In the genomic region with DNA sequence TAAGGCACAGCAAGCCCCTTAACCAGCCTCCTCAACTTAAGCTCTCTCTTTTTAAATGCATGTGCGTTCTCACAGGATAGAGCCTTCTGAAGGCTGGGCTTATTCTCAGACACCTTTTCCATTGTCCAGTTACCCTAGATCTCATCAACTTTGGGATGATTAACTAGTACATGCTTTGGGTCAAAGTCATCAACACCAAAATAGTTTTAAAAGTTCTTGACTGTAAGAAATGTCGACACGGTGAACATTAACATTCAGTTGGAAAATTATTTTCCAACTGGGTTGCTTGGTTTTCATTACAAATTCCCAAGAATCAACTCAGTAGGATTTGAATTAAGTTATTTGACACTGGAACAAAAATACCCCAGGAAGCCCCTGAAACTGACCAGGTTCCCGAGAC, we compare ENCODE assay signal across 28 mouse cellular contexts.
"Had no signal": no experiment of that assay in that cellular context is flagged by ENCODE, and none has a peak within 500 bp of the region (broad histone marks: within the 10 kb centered on the region; RNA-seq: fewer than 3 reads in every experiment).

No protein-coding gene starts in this region.

- H3K27me3 ChIP-seq: embryonic facial prominence, embryonic 12.5 days; embryonic facial prominence, embryonic 13.5 days; embryonic facial prominence, embryonic 15.5 days; forebrain, embryonic 12.5 days; forebrain, embryonic 13.5 days; forebrain, embryonic 15.5 days had no signal

- ATAC-seq: forebrain, embryonic 13.5 days; forebrain, embryonic 14.5 days; forebrain, embryonic 15.5 days; forebrain, embryonic 16.5 days; forebrain, postnatal 0 days had no signal

- H3K9ac ChIP-seq: embryonic facial prominence, embryonic 12.5 days; embryonic facial prominence, embryonic 13.5 days; embryonic facial prominence, embryonic 15.5 days; forebrain, embryonic 12.5 days; forebrain, embryonic 13.5 days; forebrain, embryonic 15.5 days; forebrain, postnatal 0 days had no signal

- H3K36me3 ChIP-seq: embryonic facial prominence, embryonic 10.5 days; embryonic facial prominence, embryonic 12.5 days; embryonic facial prominence, embryonic 13.5 days; embryonic facial prominence, embryonic 15.5 days; forebrain, embryonic 10.5 days; forebrain, embryonic 12.5 days; forebrain, embryonic 15.5 days had no signal

- H3K4me3 ChIP-seq: embryonic facial prominence, embryonic 10.5 days; embryonic facial prominence, embryonic 12.5 days; embryonic facial prominence, embryonic 13.5 days; embryonic facial prominence, embryonic 15.5 days; erythroblast, embryonic 14.5 days; forebrain, embryonic 10.5 days; forebrain, embryonic 12.5 days; forebrain, embryonic 13.5 days; forebrain, embryonic 15.5 days; gastrocnemius, adult 2 months had no signal

- H3K27ac ChIP-seq: embryonic facial prominence, embryonic 10.5 days; embryonic facial prominence, embryonic 12.5 days; embryonic facial prominence, embryonic 13.5 days; embryonic facial prominence, embryonic 15.5 days; forebrain, embryonic 10.5 days; forebrain, embryonic 12.5 days; forebrain, embryonic 13.5 days; forebrain, embryonic 15.5 days had no signal

- H3K4me1 ChIP-seq: embryonic facial prominence, embryonic 13.5 days had no signal

- H3K9me3 ChIP-seq: embryonic facial prominence, embryonic 10.5 days; embryonic facial prominence, embryonic 12.5 days; embryonic facial prominence, embryonic 13.5 days; embryonic facial prominence, embryonic 15.5 days; forebrain, embryonic 10.5 days; forebrain, embryonic 12.5 days; forebrain, embryonic 13.5 days; forebrain, embryonic 15.5 days had no signal

- H3K4me2 ChIP-seq: embryonic facial prominence, embryonic 12.5 days; embryonic facial prominence, embryonic 13.5 days; embryonic facial prominence, embryonic 15.5 days; forebrain, embryonic 12.5 days; forebrain, embryonic 13.5 days; forebrain, embryonic 15.5 days had no signal

- DNase-seq: cerebellum, adult 2 months; cerebellum, adult 8-10 months; cerebellum, adult 9-10 months; cerebellum, adult 9-11 months; cerebellum, postnatal 10 days; cerebellum, postnatal 14 days; cerebellum, postnatal 25 days; cerebellum, postnatal 36 days; embryo, embryonic 11 days; forebrain, postnatal 0 days; gastrocnemius, adult 2 months; gastrocnemius, postnatal 10 days; gastrocnemius, postnatal 14 days; gastrocnemius, postnatal 25 days; gastrocnemius, postnatal 36 days; heart, adult 11 months; heart, adult 18-20 months had no signal
